Mouse (Mus musculus) midbrain, embryonic 16.5 days (tissue): ENCODE data around the gene Gm17617. TPM values are rescaled to one million over a fixed set of nuclear protein-coding genes. Genes with fewer than 3 reads are reported as not detected.

Experiments
- polyA plus RNA-seq: library from polyadenylated mRNA; unstranded; fragments of >200 nt; fragmentation: Nextera tagmentation; extraction: Ambion mirVana; gene quantifications from 2 replicates; pipeline ENCODE4 v1.2.1, GENCODE M21; 2015

Gene Gm17617
- polyA plus RNA-seq, 1 experiment from 2014 or later = not detected

Other genes starting within 250 kb of the Gm17617 start
- gene Unc5a, start 184.1 kb downstream of the Gm17617 start, polyA plus RNA-seq = 14.1 and 16.3 TPM in 2 replicates
- 0.57 and 0.77 TPM in 2 replicates for gene Hk3, start 112.2 kb downstream of the Gm17617 start, polyA plus RNA-seq
- 20.3 and 20.8 TPM in 2 replicates for gene Uimc1, start 33.2 kb downstream of the Gm17617 start, polyA plus RNA-seq
- gene Zfp346, start 28.2 kb downstream of the Gm17617 start, polyA plus RNA-seq = 29.5 and 32.2 TPM in 2 replicates
- 0.60 and 0.82 TPM in 2 replicates for gene Fgfr4, start 19.1 kb upstream of the Gm17617 start, polyA plus RNA-seq
- 45.2 and 54.8 TPM in 2 replicates for gene Nsd1, start 76.2 kb upstream of the Gm17617 start, polyA plus RNA-seq
- gene Prelid1, start 187.0 kb upstream of the Gm17617 start, polyA plus RNA-seq = 319 and 320 TPM in 2 replicates
- gene Rab24, start 188.4 kb upstream of the Gm17617 start, polyA plus RNA-seq = 91.0 and 92.2 TPM in 2 replicates
- 6.9 and 7.9 TPM in 2 replicates for gene Mxd3, start 196.3 kb upstream of the Gm17617 start, polyA plus RNA-seq
- gene Lman2, start 229.2 kb upstream of the Gm17617 start, polyA plus RNA-seq = 43.4 and 50.3 TPM in 2 replicates
- gene Rgs14, start 236.2 kb upstream of the Gm17617 start, polyA plus RNA-seq = 0.34 and 0.62 TPM in 2 replicates